Mouse (Mus musculus) A20 (cell line): Measurements from ENCODE around the gene Uts2b.

ENCODE experiments used
- DNase-seq: peaks from one replicate; pipeline ENCODE4 v3.0.0-alpha.2; 2011; ENCODE audit warnings: low read depth, low spot score

The Uts2b gene

GRCm38 (mm10) chr16:27370191-27370590, at the start of gene Uts2b:
Gene Uts2b, minus strand, starts transcription at chr16:27370239.
- DNase-seq = no peak

- no peak for DNase-seq
These were observed 47.6 kb upstream of the Uts2b start for GRCm38 (mm10) chr16:27417632-27418031.

GRCm38 (mm10) chr16:27416937-27417584, 47.0 kb upstream of the Uts2b start:
- no peak for DNase-seq

- no peak for DNase-seq
These were observed 34.1 kb upstream of the Uts2b start for GRCm38 (mm10) chr16:27404107-27404506.

GRCm38 (mm10) chr16:27401579-27401978, 31.5 kb upstream of the Uts2b start:
- no peak for DNase-seq

GRCm38 (mm10) chr16:27399719-27400253, 29.7 kb upstream of the Uts2b start:
- no peak for DNase-seq

GRCm38 (mm10) chr16:27399026-27399718, 29.1 kb upstream of the Uts2b start:
- peak; percentile 64 for DNase-seq

- DNase-seq = no peak
These were observed 26.9 kb upstream of the Uts2b start for GRCm38 (mm10) chr16:27396951-27397350.

GRCm38 (mm10) chr16:27395251-27396037, 25.4 kb upstream of the Uts2b start:
- peak; percentile 47 for DNase-seq

GRCm38 (mm10) chr16:27391845-27392244, 21.8 kb upstream of the Uts2b start:
- DNase-seq = peak; percentile 32

GRCm38 (mm10) chr16:27390306-27390705, 20.3 kb upstream of the Uts2b start:
- peak; percentile 60 for DNase-seq

GRCm38 (mm10) chr16:27389534-27390282, 19.7 kb upstream of the Uts2b start:
- peak; percentile 64 for DNase-seq

- peak; percentile 89 for DNase-seq
These were observed 18.9 kb upstream of the Uts2b start, which contains the start of gene Ccdc50 for GRCm38 (mm10) chr16:27388761-27389451. Gene Ccdc50, plus strand, starts transcription at chr16:27388869.

- DNase-seq = peak; percentile 88
These were observed 17.9 kb upstream of the Uts2b start for GRCm38 (mm10) chr16:27387634-27388611.

GRCm38 (mm10) chr16:27386850-27387407, 16.9 kb upstream of the Uts2b start:
- DNase-seq = no peak

- DNase-seq = no peak
These were observed 15.6 kb upstream of the Uts2b start for GRCm38 (mm10) chr16:27385649-27386048.

GRCm38 (mm10) chr16:27384893-27385603, 15.0 kb upstream of the Uts2b start:
- no peak for DNase-seq

- DNase-seq = no peak
These were observed 12.2 kb upstream of the Uts2b start for GRCm38 (mm10) chr16:27382217-27382616.

- DNase-seq = no peak
These were observed 6.5 kb upstream of the Uts2b start for GRCm38 (mm10) chr16:27376556-27376955.
